Mouse (Mus musculus): Measurements from ENCODE around the gene Stox2.
A peak's percentile ranks its signal among the peaks of the same experiment; 100 is the strongest.

The Stox2 gene

DNA sequence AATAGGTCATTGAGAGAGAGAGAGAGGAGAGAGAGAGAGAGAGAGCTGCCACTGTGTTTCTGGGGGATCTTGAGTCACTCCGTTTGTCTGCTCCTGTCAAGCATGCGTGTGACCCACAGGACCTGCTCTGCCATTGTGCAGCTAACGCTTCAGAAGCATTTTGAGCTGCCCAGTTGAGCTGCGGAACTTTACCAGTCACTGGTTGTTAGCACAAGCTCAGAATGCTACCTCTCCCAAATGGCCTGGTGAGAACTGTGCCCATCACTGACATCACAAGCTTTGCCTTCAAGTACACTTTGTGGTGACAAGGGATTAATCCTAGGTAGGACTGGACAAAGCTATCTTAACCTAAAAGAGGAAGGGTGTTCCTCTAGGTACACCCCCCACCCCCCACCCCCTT is 263.9 kb downstream of the Stox2 start:
- DNase-seq (ENCODE audit: low read depth, low spot score), result no peak

DNA sequence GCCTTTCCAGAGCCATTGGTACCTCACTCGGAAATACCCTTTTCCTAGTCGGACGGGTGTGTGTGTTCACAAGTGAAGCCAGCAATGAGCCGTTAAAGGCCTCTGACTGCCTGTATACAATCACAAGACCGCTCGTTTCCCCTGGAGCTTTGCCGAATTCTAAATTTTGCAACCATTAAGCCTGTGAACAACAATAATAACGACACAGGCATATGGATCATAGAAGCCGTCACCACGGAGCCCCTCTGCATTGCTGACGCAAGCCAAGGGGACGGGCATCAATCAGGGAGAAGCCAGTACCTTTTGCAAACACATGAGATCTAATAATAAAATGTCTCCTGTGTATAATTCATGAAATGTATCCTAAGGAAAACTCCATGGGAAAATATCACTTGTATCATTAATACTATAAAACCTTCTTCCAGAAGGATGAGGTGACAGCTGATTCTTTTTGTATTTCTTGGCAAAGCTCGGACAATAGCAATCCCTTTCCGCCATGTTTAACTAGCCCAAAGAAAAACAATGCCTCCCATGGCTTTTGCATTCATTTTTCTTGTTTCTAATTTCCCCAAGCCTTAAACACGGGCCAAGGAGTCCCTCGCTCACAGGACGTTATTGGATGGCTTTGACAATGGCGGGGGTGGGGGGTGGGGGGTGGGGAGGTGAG is 265.0 kb downstream of the Stox2 start:
- DNase-seq (ENCODE audit: low read depth, low spot score), result no peak

DNA sequence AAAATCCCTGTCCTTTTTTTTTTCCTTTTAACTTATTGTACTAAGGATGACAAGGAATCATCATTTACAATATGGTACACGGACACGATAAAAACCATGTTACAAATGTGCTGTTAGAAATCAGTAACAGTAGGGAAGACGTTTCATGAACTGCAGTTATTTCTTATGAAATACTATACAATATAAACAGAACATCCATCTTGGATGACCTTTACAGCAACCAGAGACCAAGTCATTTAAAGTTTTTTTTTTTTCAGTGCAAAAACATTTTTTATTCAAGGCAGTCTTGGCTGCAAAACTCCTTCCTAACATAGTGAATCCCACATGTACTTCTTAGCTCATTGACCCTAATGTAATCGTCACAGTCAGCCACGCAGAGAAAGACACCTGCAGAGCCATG is 266.0 kb downstream of the Stox2 start:
- no peak for DNase-seq (ENCODE audit: low read depth, low spot score)

DNA sequence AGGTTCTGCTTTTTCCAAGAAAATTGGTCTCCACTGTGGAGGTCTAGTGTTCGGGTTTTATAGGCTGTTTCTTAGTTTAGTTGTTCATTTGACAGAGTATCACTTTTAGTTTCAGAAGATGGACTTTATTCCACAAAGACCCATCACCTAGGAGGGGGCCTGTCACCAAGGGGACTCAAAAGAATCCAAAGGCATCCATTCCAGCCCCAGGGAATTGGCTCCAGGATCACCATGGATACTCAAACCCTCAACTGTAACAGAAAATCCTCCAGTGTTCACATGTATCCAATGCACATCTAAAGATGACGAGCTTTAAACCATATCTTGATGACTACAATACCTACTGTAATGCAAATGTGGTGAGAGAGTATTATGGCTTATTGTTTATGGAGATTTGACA is 267.4 kb downstream of the Stox2 start:
- no peak for DNase-seq (ENCODE audit: low read depth, low spot score)

- DNase-seq (ENCODE audit: low read depth, low spot score), result no peak
Measured at GRCm38 (mm10) chr8:47173823-47174222, 272.3 kb downstream of the Stox2 start.

DNA sequence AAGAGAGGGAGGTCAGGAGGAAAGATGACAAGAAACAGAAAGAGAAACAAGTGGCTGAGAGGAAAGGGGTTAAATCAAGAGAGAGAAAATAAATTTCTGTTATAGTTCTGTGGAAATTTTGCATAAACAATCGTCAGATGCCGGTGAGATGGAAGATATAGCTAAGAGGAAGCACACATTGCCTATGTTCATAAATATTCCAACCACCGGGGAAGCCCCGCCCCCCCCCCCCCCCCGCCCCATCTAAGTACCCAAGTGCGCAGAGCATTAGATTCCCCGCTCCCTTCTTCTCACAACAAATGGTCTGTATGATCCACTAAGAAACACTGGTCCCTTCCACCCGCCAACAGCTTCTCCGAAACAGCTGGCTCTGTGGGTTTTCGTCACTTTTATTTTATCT is 273.3 kb downstream of the Stox2 start:
- DNase-seq (ENCODE audit: low read depth, low spot score), result no peak

- peak; percentile 40 for DNase-seq (ENCODE audit: low read depth, low spot score)
Measured at GRCm38 (mm10) chr8:47160688-47161087, 285.5 kb downstream of the Stox2 start.

DNA sequence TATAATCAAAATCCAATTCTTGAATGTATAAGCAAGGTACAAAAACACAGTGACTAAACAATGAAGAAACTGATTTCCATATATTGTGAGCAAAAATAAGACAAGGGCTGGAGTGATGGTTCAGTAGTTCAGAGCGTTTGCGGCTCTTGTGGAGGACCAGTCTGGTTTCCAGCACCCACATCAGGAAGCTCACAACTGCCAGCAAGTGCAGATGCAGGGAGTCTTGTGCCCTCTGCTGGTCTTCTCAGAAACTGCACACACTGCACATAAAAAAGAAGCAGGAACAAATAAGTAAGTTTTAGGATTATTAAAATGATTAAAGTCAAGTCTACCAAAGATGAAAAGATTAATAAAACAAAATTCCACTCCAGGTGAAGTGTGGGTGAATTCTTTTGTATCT is 291.6 kb downstream of the Stox2 start:
- DNase-seq (ENCODE audit: low read depth, low spot score), result no peak

DNA sequence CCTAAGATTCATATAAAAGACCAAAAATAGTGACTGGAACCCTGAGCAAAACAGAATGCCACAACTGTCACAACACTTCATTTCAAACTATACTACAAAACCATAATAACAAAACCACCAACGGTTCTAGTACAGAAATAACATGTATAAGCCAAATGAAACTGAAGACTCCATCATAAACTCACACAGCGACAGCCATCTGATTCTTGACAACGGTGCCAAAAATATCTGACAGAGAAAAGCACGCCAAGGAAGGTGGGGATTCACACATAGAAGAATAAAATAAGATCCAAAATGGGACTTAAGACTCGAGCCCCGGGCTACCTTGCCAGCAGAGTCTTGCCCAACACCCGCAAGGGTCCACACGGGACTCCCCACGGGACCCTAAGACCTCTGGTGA is 300.9 kb downstream of the Stox2 start:
- DNase-seq (ENCODE audit: low read depth, low spot score), result peak; percentile 45

GRCm38 (mm10) chr8:47136047-47136446 is 310.1 kb downstream of the Stox2 start:
- DNase-seq (ENCODE audit: low read depth, low spot score), result no peak

DNA sequence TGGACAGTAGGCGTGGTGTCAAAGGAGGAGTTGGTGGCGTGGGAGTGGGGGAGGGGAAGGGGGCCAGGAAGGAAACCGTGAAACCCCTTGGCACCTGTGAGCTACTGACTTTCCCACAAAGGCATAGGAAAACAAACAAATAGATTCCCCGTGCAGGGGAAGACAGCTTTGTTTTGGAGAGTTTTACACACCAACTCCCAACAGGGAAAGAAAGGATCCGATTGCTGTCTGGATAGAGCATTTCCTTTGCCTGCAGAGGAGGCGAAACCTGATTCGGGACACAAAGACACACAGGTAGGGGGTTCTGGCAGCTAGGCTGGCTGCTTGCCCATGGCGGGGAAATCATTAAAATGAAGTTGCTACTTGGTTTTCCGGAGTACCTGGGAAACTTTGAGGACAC is 310.6 kb downstream of the Stox2 start:
- no peak for DNase-seq (ENCODE audit: low read depth, low spot score)

GRCm38 (mm10) chr8:47134736-47135135 is 311.4 kb downstream of the Stox2 start:
- no peak for DNase-seq (ENCODE audit: low read depth, low spot score)

DNA sequence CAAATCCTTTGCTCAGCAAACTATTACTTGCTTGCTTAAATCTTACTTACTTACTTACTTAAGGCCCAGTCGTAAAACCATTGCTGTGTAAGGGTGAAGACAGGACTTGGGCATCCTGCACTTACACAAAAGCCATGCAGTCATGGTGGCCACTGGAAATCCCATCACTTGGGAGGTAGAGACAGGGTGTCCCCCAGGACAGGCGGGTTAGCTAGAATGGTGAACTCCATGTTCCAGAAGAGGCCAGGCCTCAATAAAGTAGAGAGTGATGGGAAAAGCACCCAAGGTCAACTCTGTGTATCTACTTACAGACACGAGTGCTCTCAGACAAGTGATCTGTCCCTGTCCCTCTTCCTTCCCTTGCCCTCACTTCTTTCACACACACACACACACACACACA is 312.8 kb downstream of the Stox2 start:
- DNase-seq (ENCODE audit: low read depth, low spot score), result no peak
